Mouse (Mus musculus): ENCODE measurements around the gene Nup214. TPM values are rescaled to one million over a fixed set of nuclear protein-coding genes. Genes with fewer than 3 reads are reported as not detected.
A peak's percentile ranks its signal among the peaks of the same experiment; 100 is the strongest.

The Nup214 gene
- 20.4 and 28.2 TPM in 2 replicates for polyA plus RNA-seq (2012; rRNA removed)

GRCm38 (mm10) chr2:31974141-31974808 lies at the start of gene Nup214:
Gene Nup214 (plus strand): TSS chr2:31974436.
- peak; percentile 99 for DNase-seq (ENCODE audit: low spot score)

GRCm38 (mm10) chr2:31924811-31925210 lies 49.4 kb upstream of the Nup214 start:
- no peak for DNase-seq (ENCODE audit: low spot score)

- DNase-seq (ENCODE audit: low spot score), result no peak
Observed at GRCm38 (mm10) chr2:31925936-31926335, 48.3 kb upstream of the Nup214 start.

GRCm38 (mm10) chr2:31929664-31930063 lies 44.6 kb upstream of the Nup214 start:
- no peak for DNase-seq (ENCODE audit: low spot score)

- no peak for DNase-seq (ENCODE audit: low spot score)
Observed at GRCm38 (mm10) chr2:31934551-31934950, 39.7 kb upstream of the Nup214 start.

GRCm38 (mm10) chr2:31935054-31935453 lies 39.2 kb upstream of the Nup214 start:
- no peak for DNase-seq (ENCODE audit: low spot score)

- DNase-seq (ENCODE audit: low spot score), result no peak
Observed at GRCm38 (mm10) chr2:31938298-31938697, 35.9 kb upstream of the Nup214 start.

- DNase-seq (ENCODE audit: low spot score), result no peak
Observed at GRCm38 (mm10) chr2:31943011-31943410, 31.2 kb upstream of the Nup214 start.

- no peak for DNase-seq (ENCODE audit: low spot score)
Observed at GRCm38 (mm10) chr2:31945580-31945979, 28.7 kb upstream of the Nup214 start.

- DNase-seq (ENCODE audit: low spot score), result no peak
Observed at GRCm38 (mm10) chr2:31948392-31948791, 25.8 kb upstream of the Nup214 start.

GRCm38 (mm10) chr2:31948801-31949200 lies 25.4 kb upstream of the Nup214 start:
- DNase-seq (ENCODE audit: low spot score), result no peak

- peak; percentile 40 for DNase-seq (ENCODE audit: low spot score)
Observed at GRCm38 (mm10) chr2:31950058-31950871, 24.0 kb upstream of the Nup214 start, which contains the start of gene Aif1l. Gene Aif1l (plus strand): TSS chr2:31950139.

GRCm38 (mm10) chr2:31950966-31951365 lies 23.3 kb upstream of the Nup214 start:
- DNase-seq (ENCODE audit: low spot score), result no peak

GRCm38 (mm10) chr2:31952236-31952635 lies 22.0 kb upstream of the Nup214 start:
- no peak for DNase-seq (ENCODE audit: low spot score)

GRCm38 (mm10) chr2:31952725-31953124 lies 21.5 kb upstream of the Nup214 start:
- DNase-seq (ENCODE audit: low spot score), result no peak

- DNase-seq (ENCODE audit: low spot score), result no peak
Observed at GRCm38 (mm10) chr2:31953687-31954086, 20.5 kb upstream of the Nup214 start.

GRCm38 (mm10) chr2:31954779-31955181 lies 19.5 kb upstream of the Nup214 start:
- DNase-seq (ENCODE audit: low spot score), result no peak

GRCm38 (mm10) chr2:31955686-31956085 lies 18.6 kb upstream of the Nup214 start:
- no peak for DNase-seq (ENCODE audit: low spot score)

- no peak for DNase-seq (ENCODE audit: low spot score)
Observed at GRCm38 (mm10) chr2:31957211-31957610, 17.0 kb upstream of the Nup214 start.

- no peak for DNase-seq (ENCODE audit: low spot score)
Observed at GRCm38 (mm10) chr2:31960986-31961385, 13.2 kb upstream of the Nup214 start.

- no peak for DNase-seq (ENCODE audit: low spot score)
Observed at GRCm38 (mm10) chr2:31961791-31962222, 12.4 kb upstream of the Nup214 start.

GRCm38 (mm10) chr2:31962501-31963224 lies 11.6 kb upstream of the Nup214 start:
- DNase-seq (ENCODE audit: low spot score), result no peak
